Mouse (Mus musculus) E14TG2a.4 (cell line): ENCODE results near the gene Zfp747.

Experiments
- CTCF ChIP-seq: conservative IDR thresholded peaks from 2 replicates; pipeline ENCODE4 v1.5.1; 2014; ENCODE audit warnings: low read length
- NANOG ChIP-seq: IDR thresholded peaks from 2 replicates; pipeline ENCODE4 v1.6.1; 2014; ENCODE audit warnings: borderline replicate concordance, low read length, mixed read lengths
- POU5F1 ChIP-seq: IDR thresholded peaks from 2 replicates; pipeline ENCODE4 v1.6.1; 2014; ENCODE audit warnings: low read length, borderline replicate concordance

DNA sequence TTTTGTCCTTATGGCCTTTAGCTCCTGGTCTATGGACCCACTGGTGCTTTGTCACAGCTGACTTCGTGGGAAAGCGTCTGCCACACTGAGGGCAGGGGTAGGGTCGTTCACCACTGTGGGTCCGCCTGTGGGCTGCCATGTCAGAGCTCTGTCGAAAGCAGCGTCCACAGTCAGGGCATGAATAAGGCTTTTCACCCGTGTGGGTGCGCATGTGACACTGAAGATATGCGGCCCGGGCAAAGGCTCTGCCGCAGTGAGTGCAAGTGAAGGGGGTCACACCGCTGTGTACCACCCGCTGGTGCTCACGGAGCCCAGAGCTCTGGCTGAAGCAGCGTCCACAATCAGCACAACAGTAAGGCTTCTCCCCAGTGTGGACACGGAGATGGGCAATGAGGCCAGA is 15.7 kb upstream of the Zfp747 start:
- no peak for TF ChIP-seq CTCF
- no peak for TF ChIP-seq NANOG
- no peak for TF ChIP-seq POU5F1
